Mouse (Mus musculus): ENCODE data around the gene Twf1. TPM values are rescaled to one million over a fixed set of nuclear protein-coding genes. Genes with fewer than 3 reads are reported as not detected.

Twf1 gene
- polyA plus RNA-seq, 1 experiment from 2014 or later: 47.1 TPM

DNA sequence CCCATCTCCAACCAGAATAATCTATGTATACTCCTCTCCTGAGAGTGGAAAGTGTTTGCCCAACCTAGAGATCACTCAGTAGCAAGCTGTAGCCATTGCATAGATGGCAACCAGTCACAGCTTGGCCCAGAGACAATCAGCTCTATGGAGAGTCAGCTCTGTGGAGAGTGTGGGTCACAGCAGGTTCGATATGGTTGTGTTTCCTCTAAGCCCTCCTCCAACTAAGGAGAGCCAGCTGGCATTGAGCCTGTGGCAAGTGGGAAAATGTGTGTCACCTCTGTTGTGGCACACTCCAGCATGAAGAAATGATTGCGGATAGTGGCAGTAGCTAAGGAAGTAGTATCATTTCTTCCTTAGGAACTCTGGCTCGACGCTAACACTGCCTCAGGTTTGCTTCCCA is 18.2 kb downstream of the Twf1 start:
- no peaks in the 10 kb centered on the region for H3K9me3 ChIP-seq (ENCODE audit: control insufficient read depth, low read length)
- H3K27ac ChIP-seq (replicated peaks in 1 of 2; ENCODE audit: control insufficient read depth in 1 of 2, insufficient read depth in 1 of 2, low read depth in 2 of 2, low read length in 2 of 2): no peak overlapping the region
- WGBS: 84% methylated on average over 4 of the region's 4 CpGs
- no peak overlapping the region for H3K4me3 ChIP-seq (ENCODE audit: control insufficient read depth in 1 of 2, insufficient read depth in 1 of 2, low read depth in 1 of 2, low read length in 2 of 2)
- H3K27me3 ChIP-seq (ENCODE audit: control insufficient read depth, insufficient read depth, low read length): no peaks in the 10 kb centered on the region
- no peaks in the 10 kb centered on the region for H3K36me3 ChIP-seq (ENCODE audit: control insufficient read depth, insufficient read depth, low read length)
- H3K4me2 ChIP-seq (ENCODE audit: low read length): no peak overlapping the region
- ATAC-seq (ENCODE audit: insufficient number of reproducible peaks, insufficient read depth, low FRiP score, low read depth): no peak
- H3K9ac ChIP-seq (ENCODE audit: low read length): no peak overlapping the region
- H3K4me1 ChIP-seq (ENCODE audit: control insufficient read depth in 2 of 2, insufficient read depth in 2 of 2, low read length in 2 of 2): no peaks in the 10 kb centered on the region

- ATAC-seq (ENCODE audit: insufficient number of reproducible peaks, insufficient read depth, low FRiP score, low read depth): no peak
- Histone ChIP-seq H3K27me3 (ENCODE audit: control insufficient read depth, insufficient read depth, low read length) (no peaks in the 10 kb centered on the region), H3K4me1 (ENCODE audit: control insufficient read depth in 2 of 2, insufficient read depth in 2 of 2, low read length in 2 of 2) (no peaks in the 10 kb centered on the region), H3K4me2 (ENCODE audit: low read length) (no peak overlapping the region), H3K9me3 (ENCODE audit: control insufficient read depth, low read length) (no peaks in the 10 kb centered on the region), H3K4me3 (ENCODE audit: control insufficient read depth in 1 of 2, insufficient read depth in 1 of 2, low read depth in 1 of 2, low read length in 2 of 2) (no peak overlapping the region), H3K27ac (replicated peaks in 1 of 2; ENCODE audit: control insufficient read depth in 1 of 2, insufficient read depth in 1 of 2, low read depth in 2 of 2, low read length in 2 of 2) (no peak overlapping the region), H3K36me3 (ENCODE audit: control insufficient read depth, insufficient read depth, low read length) (no peaks in the 10 kb centered on the region), H3K9ac (ENCODE audit: low read length) (no peak overlapping the region)
- 86% methylated on average over 10 of the region's 10 CpGs for WGBS
Measured at GRCm38 (mm10) chr15:94568496-94569182, 21.1 kb downstream of the Twf1 start.

DNA sequence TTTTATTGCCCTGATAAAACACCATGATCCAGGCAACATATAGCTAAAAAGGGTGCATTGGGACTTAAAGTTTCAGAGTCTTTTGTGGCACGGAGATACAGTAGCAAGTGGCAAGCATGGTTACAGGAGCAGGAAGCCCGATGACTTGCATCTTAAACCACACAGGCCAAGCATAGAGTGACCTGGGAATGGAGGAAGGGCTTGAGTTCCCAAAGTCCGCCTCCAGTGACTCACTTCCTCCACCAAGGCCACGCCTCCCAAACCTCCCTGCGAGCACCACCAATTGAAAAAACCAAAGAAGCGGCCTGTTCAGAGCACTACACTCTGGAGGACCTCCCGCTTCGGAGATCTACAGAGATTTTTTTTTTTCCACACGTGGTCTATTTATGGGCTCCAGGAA is 23.8 kb downstream of the Twf1 start:
- ATAC-seq (ENCODE audit: insufficient number of reproducible peaks, insufficient read depth, low FRiP score, low read depth): no peak

GRCm38 (mm10) chr15:94564909-94565308 is 24.8 kb downstream of the Twf1 start:
- ATAC-seq (ENCODE audit: insufficient number of reproducible peaks, insufficient read depth, low FRiP score, low read depth): no peak
- Histone ChIP-seq H3K9me3 (ENCODE audit: control insufficient read depth, low read length) (no peaks in the 10 kb centered on the region), H3K4me3 (ENCODE audit: control insufficient read depth in 1 of 2, insufficient read depth in 1 of 2, low read depth in 1 of 2, low read length in 2 of 2) (no peak overlapping the region), H3K27me3 (ENCODE audit: control insufficient read depth, insufficient read depth, low read length) (no peaks in the 10 kb centered on the region), H3K27ac (replicated peaks in 1 of 2; ENCODE audit: control insufficient read depth in 1 of 2, insufficient read depth in 1 of 2, low read depth in 2 of 2, low read length in 2 of 2) (no peak overlapping the region), H3K4me1 (ENCODE audit: control insufficient read depth in 2 of 2, insufficient read depth in 2 of 2, low read length in 2 of 2) (no peaks in the 10 kb centered on the region), H3K9ac (ENCODE audit: low read length) (no peak overlapping the region), H3K4me2 (ENCODE audit: low read length) (no peak overlapping the region), H3K36me3 (ENCODE audit: control insufficient read depth, insufficient read depth, low read length) (no peaks in the 10 kb centered on the region)
- 79% methylated on average over 2 of the region's 2 CpGs for WGBS

More for the DNA sequence above, 23.8 kb downstream of the Twf1 start:
- H3K9ac ChIP-seq (ENCODE audit: low read length): no peak overlapping the region
- H3K4me1 ChIP-seq (ENCODE audit: control insufficient read depth in 2 of 2, insufficient read depth in 2 of 2, low read length in 2 of 2): no peaks in the 10 kb centered on the region
- no peak overlapping the region for H3K4me3 ChIP-seq (ENCODE audit: control insufficient read depth in 1 of 2, insufficient read depth in 1 of 2, low read depth in 1 of 2, low read length in 2 of 2)
- WGBS: 77% methylated on average over 9 of the region's 9 CpGs
- no peaks in the 10 kb centered on the region for H3K36me3 ChIP-seq (ENCODE audit: control insufficient read depth, insufficient read depth, low read length)
- H3K9me3 ChIP-seq (ENCODE audit: control insufficient read depth, low read length): no peaks in the 10 kb centered on the region
- no peaks in the 10 kb centered on the region for H3K27me3 ChIP-seq (ENCODE audit: control insufficient read depth, insufficient read depth, low read length)
- no peak overlapping the region for H3K27ac ChIP-seq (replicated peaks in 1 of 2; ENCODE audit: control insufficient read depth in 1 of 2, insufficient read depth in 1 of 2, low read depth in 2 of 2, low read length in 2 of 2)
- H3K4me2 ChIP-seq (ENCODE audit: low read length): no peak overlapping the region

GRCm38 (mm10) chr15:94558895-94559656 is 30.6 kb downstream of the Twf1 start:
- Histone ChIP-seq H3K4me1 (ENCODE audit: control insufficient read depth in 2 of 2, insufficient read depth in 2 of 2, low read length in 2 of 2) (no peaks in the 10 kb centered on the region), H3K9me3 (ENCODE audit: control insufficient read depth, low read length) (no peaks in the 10 kb centered on the region), H3K4me2 (ENCODE audit: low read length) (no peak overlapping the region), H3K4me3 (ENCODE audit: control insufficient read depth in 1 of 2, insufficient read depth in 1 of 2, low read depth in 1 of 2, low read length in 2 of 2) (no peak overlapping the region), H3K27ac (replicated peaks in 1 of 2; ENCODE audit: control insufficient read depth in 1 of 2, insufficient read depth in 1 of 2, low read depth in 2 of 2, low read length in 2 of 2) (no peak overlapping the region), H3K9ac (ENCODE audit: low read length) (no peak overlapping the region), H3K27me3 (ENCODE audit: control insufficient read depth, insufficient read depth, low read length) (no peaks in the 10 kb centered on the region), H3K36me3 (ENCODE audit: control insufficient read depth, insufficient read depth, low read length) (no peaks in the 10 kb centered on the region)
- 63% methylated on average over 17 of the region's 17 CpGs for WGBS
- ATAC-seq (ENCODE audit: insufficient number of reproducible peaks, insufficient read depth, low FRiP score, low read depth): no peak

GRCm38 (mm10) chr15:94557442-94557841 is 32.2 kb downstream of the Twf1 start:
- Histone ChIP-seq H3K4me2 (ENCODE audit: low read length) (no peak overlapping the region), H3K4me1 (ENCODE audit: control insufficient read depth in 2 of 2, insufficient read depth in 2 of 2, low read length in 2 of 2) (no peaks in the 10 kb centered on the region), H3K27me3 (ENCODE audit: control insufficient read depth, insufficient read depth, low read length) (no peaks in the 10 kb centered on the region), H3K4me3 (ENCODE audit: control insufficient read depth in 1 of 2, insufficient read depth in 1 of 2, low read depth in 1 of 2, low read length in 2 of 2) (no peak overlapping the region), H3K9me3 (ENCODE audit: control insufficient read depth, low read length) (no peaks in the 10 kb centered on the region), H3K36me3 (ENCODE audit: control insufficient read depth, insufficient read depth, low read length) (no peaks in the 10 kb centered on the region), H3K9ac (ENCODE audit: low read length) (no peak overlapping the region), H3K27ac (replicated peaks in 1 of 2; ENCODE audit: control insufficient read depth in 1 of 2, insufficient read depth in 1 of 2, low read depth in 2 of 2, low read length in 2 of 2) (no peak overlapping the region)
- WGBS: 24% methylated on average over 7 of the region's 7 CpGs
- ATAC-seq (ENCODE audit: insufficient number of reproducible peaks, insufficient read depth, low FRiP score, low read depth): no peak

- 88% methylated on average over 9 of the region's 9 CpGs for WGBS
- Histone ChIP-seq H3K27ac (replicated peaks in 1 of 2; ENCODE audit: control insufficient read depth in 1 of 2, insufficient read depth in 1 of 2, low read depth in 2 of 2, low read length in 2 of 2) (no peak overlapping the region), H3K4me1 (ENCODE audit: control insufficient read depth in 2 of 2, insufficient read depth in 2 of 2, low read length in 2 of 2) (no peaks in the 10 kb centered on the region), H3K4me3 (ENCODE audit: control insufficient read depth in 1 of 2, insufficient read depth in 1 of 2, low read depth in 1 of 2, low read length in 2 of 2) (no peak overlapping the region), H3K9ac (ENCODE audit: low read length) (no peak overlapping the region), H3K36me3 (ENCODE audit: control insufficient read depth, insufficient read depth, low read length) (no peaks in the 10 kb centered on the region), H3K4me2 (ENCODE audit: low read length) (no peak overlapping the region), H3K27me3 (ENCODE audit: control insufficient read depth, insufficient read depth, low read length) (no peaks in the 10 kb centered on the region), H3K9me3 (ENCODE audit: control insufficient read depth, low read length) (0 out of 2 replicates have a peak, but pooled peaks cover 11% of the 10 kb centered on the region)
- no peak for ATAC-seq (ENCODE audit: insufficient number of reproducible peaks, insufficient read depth, low FRiP score, low read depth)
Measured at GRCm38 (mm10) chr15:94553536-94553935, 36.2 kb downstream of the Twf1 start.

Data from heart, embryonic 14.5 days (tissue).